Mouse (Mus musculus) brain, embryonic 14.5 days (tissue): Measurements from ENCODE around the gene 2900011O08Rik. TPM values are rescaled to one million over a fixed set of nuclear protein-coding genes. Genes with fewer than 3 reads are reported as not detected.
A peak's percentile ranks its signal among the peaks of the same experiment; 100 is the strongest.
"Not testable (repeated sequence)": the region's sequence is repeated elsewhere in the genome, so short reads cannot be mapped to it uniquely, and the experiment has no call there.

Experiments
- DNase-seq: peaks from one replicate; pipeline ENCODE4 v3.0.0-alpha.2; 2011; ENCODE audit warnings: low read depth
- CTCF ChIP-seq: fragments of 200-500 bp; IDR thresholded peaks from 2 replicates; pipeline ENCODE4 v1.5.1; 2012; ENCODE audit warnings: inconsistent platforms, mild to moderate bottlenecking, moderate library complexity, borderline replicate concordance; ENCODE audit not compliant: insufficient read depth, insufficient read length; ENCODE audit errors: extremely low read depth
- POLR2A ChIP-seq: fragments of 200-500 bp; IDR thresholded peaks from 2 replicates; pipeline ENCODE4 v1.6.1; 2012; ENCODE audit warnings: mild to moderate bottlenecking, inconsistent platforms, borderline replicate concordance; ENCODE audit not compliant: poor library complexity, insufficient read depth, insufficient read length, severe bottlenecking; ENCODE audit errors: extremely low read depth
- polyA plus RNA-seq: library from polyadenylated mRNA; depleted of rRNA; stranded (reverse); fragments of >200 nt; gene quantifications from 2 replicates; pipeline ENCODE4 v1.2.3, GENCODE M21; 2012; rRNA removed

The 2900011O08Rik gene
- 131 and 135 TPM in 2 replicates for polyA plus RNA-seq

GRCm38 (mm10) chr16:13986574-13987478, at the start of gene 2900011O08Rik, which contains the start of gene Ifitm7:
2900011O08Rik (plus strand) TSS chr16:13986604.
Ifitm7 (minus strand) TSS chr16:13986888.
- DNase-seq = peak; percentile 86
- TF ChIP-seq POLR2A (peak; percentile 28; the same call in 1 of the 2 replicates), CTCF (no peak)

- DNase-seq = peak; percentile 91
- TF ChIP-seq POLR2A (no peak), CTCF (no peak)
Measured at GRCm38 (mm10) chr16:13940139-13940846, 46.1 kb upstream of the 2900011O08Rik start.

GRCm38 (mm10) chr16:13940847-13941395, 45.5 kb upstream of the 2900011O08Rik start:
- no peak for TF ChIP-seq POLR2A
- no peak for TF ChIP-seq CTCF
- no peak for DNase-seq

- no peak for DNase-seq
- TF ChIP-seq POLR2A (no peak), CTCF (no peak)
Measured at GRCm38 (mm10) chr16:13944178-13944577, 42.2 kb upstream of the 2900011O08Rik start.

- TF ChIP-seq CTCF = no peak
- no peak for TF ChIP-seq POLR2A
Measured at GRCm38 (mm10) chr16:13944752-13945151, 41.7 kb upstream of the 2900011O08Rik start.

GRCm38 (mm10) chr16:13945153-13945552, 41.3 kb upstream of the 2900011O08Rik start:
- DNase-seq = no peak
- no peak for TF ChIP-seq POLR2A
- no peak for TF ChIP-seq CTCF

More at GRCm38 (mm10) chr16:13944752-13945151, 41.7 kb upstream of the 2900011O08Rik start:
- DNase-seq = no peak

- DNase-seq = no peak
- TF ChIP-seq CTCF (no peak), POLR2A (no peak)
Measured at GRCm38 (mm10) chr16:13946306-13946705, 40.1 kb upstream of the 2900011O08Rik start.

GRCm38 (mm10) chr16:13951245-13951644, 35.2 kb upstream of the 2900011O08Rik start:
- no peak for DNase-seq
- TF ChIP-seq POLR2A (no peak), CTCF (no peak)

- no peak for DNase-seq
- TF ChIP-seq POLR2A = no peak
- TF ChIP-seq CTCF = no peak
Measured at GRCm38 (mm10) chr16:13962053-13962452, 24.4 kb upstream of the 2900011O08Rik start.

GRCm38 (mm10) chr16:13969096-13969495, 17.3 kb upstream of the 2900011O08Rik start:
- no peak for DNase-seq
- TF ChIP-seq CTCF (no peak), POLR2A (no peak)

GRCm38 (mm10) chr16:13972051-13972450, 14.4 kb upstream of the 2900011O08Rik start:
- TF ChIP-seq CTCF (no peak), POLR2A (no peak)
- no peak for DNase-seq

GRCm38 (mm10) chr16:13976358-13976896, 10.0 kb upstream of the 2900011O08Rik start:
- not testable (repeated sequence) for DNase-seq

- DNase-seq = not testable (repeated sequence)
Measured at GRCm38 (mm10) chr16:13977026-13977425, 9.4 kb upstream of the 2900011O08Rik start.

GRCm38 (mm10) chr16:13981726-13982125, 4.7 kb upstream of the 2900011O08Rik start:
- DNase-seq = not testable (repeated sequence)
